In genomic region chr7:130260060-130260459, GRCm38 (mm10) we compare ENCODE assay signal across 11 mouse cellular contexts.
DNase-seq lines count a peak whose midpoint lies in the region; ATAC-seq lines count a peak whose summit lies in the region.
"Had no signal": no experiment of that assay in that cellular context is flagged by ENCODE, and none has a peak within 500 bp of the region (broad histone marks: within the 10 kb centered on the region; RNA-seq: fewer than 3 reads in every experiment).

No protein-coding gene starts in this region.

- H3K9ac ChIP-seq in kidney, embryonic 15.5 days, result no peak overlapping the region
- H3K9ac ChIP-seq in embryonic facial prominence, embryonic 11.5 days (replicated peaks; ENCODE audit: low read length), result no peak overlapping the region
- no peak overlapping the region for H3K9ac ChIP-seq in hindbrain, embryonic 14.5 days
- H3K9ac ChIP-seq in midbrain, embryonic 15.5 days, result no peak overlapping the region

- peak overlapping the region; percentile 81 for H3K4me3 ChIP-seq in kidney, embryonic 15.5 days (replicated peaks)
- H3K4me3 ChIP-seq in embryonic facial prominence, embryonic 11.5 days (ENCODE audit: low read depth, low read length), result no peak overlapping the region
- 0 out of 2 replicates have a peak overlapping the region, but pooled peaks have one; percentile 2 for H3K4me3 ChIP-seq in hindbrain, embryonic 14.5 days (replicated peaks; ENCODE audit: low read length)
- H3K4me3 ChIP-seq in midbrain, embryonic 15.5 days, result peak overlapping the region; percentile 60; the same call in 1 of the 2 replicates

- intact Hi-C loops in heart, postnatal 25 days (cut with DNase I), result no loop called here

- no peaks in the 10 kb centered on the region for H3K27me3 ChIP-seq in kidney, embryonic 15.5 days
- no peaks in the 10 kb centered on the region for H3K27me3 ChIP-seq in embryonic facial prominence, embryonic 11.5 days (ENCODE audit: control insufficient read depth, insufficient read depth, low read length)
- H3K27me3 ChIP-seq in hindbrain, embryonic 14.5 days (ENCODE audit: control insufficient read depth, insufficient read depth, low read length), result no peaks in the 10 kb centered on the region; the same call in 1 of the 2 replicates
- H3K27me3 ChIP-seq in midbrain, embryonic 15.5 days (replicated peaks), result no peaks in the 10 kb centered on the region; the same call in none of the 2 replicates

- H3K9me3 ChIP-seq in kidney, embryonic 15.5 days (replicated peaks), result no peaks in the 10 kb centered on the region
- no peaks in the 10 kb centered on the region for H3K9me3 ChIP-seq in embryonic facial prominence, embryonic 11.5 days (replicated peaks; ENCODE audit: control insufficient read depth, low read length)
- no peaks in the 10 kb centered on the region for H3K9me3 ChIP-seq in hindbrain, embryonic 14.5 days (ENCODE audit: control insufficient read depth, low read length)
- no peaks in the 10 kb centered on the region for H3K9me3 ChIP-seq in midbrain, embryonic 15.5 days

- H3K27ac ChIP-seq in kidney, embryonic 15.5 days, result peak overlapping the region; percentile 69
- H3K27ac ChIP-seq in embryonic facial prominence, embryonic 11.5 days (replicated peaks; ENCODE audit: low read depth, low read length), result no peak overlapping the region
- no peak overlapping the region for H3K27ac ChIP-seq in hindbrain, embryonic 14.5 days
- H3K27ac ChIP-seq in midbrain, embryonic 15.5 days, result no peak overlapping the region

- 18% methylated on average over 5 of the region's 5 CpGs for WGBS in kidney, embryonic 15.5 days
- WGBS in embryonic facial prominence, embryonic 11.5 days, result 12% methylated on average over 5 of the region's 5 CpGs
- WGBS in hindbrain, embryonic 14.5 days, result 17% methylated on average over 5 of the region's 5 CpGs
- 15% methylated on average over 5 of the region's 5 CpGs for WGBS in midbrain, embryonic 15.5 days

- peaks cover 88% of the 10 kb centered on the region for H3K4me1 ChIP-seq in kidney, embryonic 15.5 days
- peaks cover 15% of the 10 kb centered on the region for H3K4me1 ChIP-seq in embryonic facial prominence, embryonic 11.5 days (ENCODE audit: control insufficient read depth, insufficient read depth, low read length)
- peaks cover 61% of the 10 kb centered on the region for H3K4me1 ChIP-seq in hindbrain, embryonic 14.5 days (replicated peaks; ENCODE audit: control insufficient read depth, insufficient read depth, low read length)
- peaks cover 61% of the 10 kb centered on the region for H3K4me1 ChIP-seq in midbrain, embryonic 15.5 days

- DNase-seq in kidney, adult 8-10 months, result no peak
- peak; percentile 64 for DNase-seq in embryonic facial prominence, embryonic 11.5 days (ENCODE audit: low spot score)
- DNase-seq in hindbrain, embryonic 14.5 days (ENCODE audit: low spot score), result peak; percentile 67
- DNase-seq in adrenal gland, adult 8-10 months, result no peak
- no peak for DNase-seq in heart, postnatal 25 days (ENCODE audit: low spot score)
- DNase-seq in urinary bladder, adult 18-20 months (ENCODE audit: low spot score in 2 of 2), result no peak
- DNase-seq: cerebellum, postnatal 36 days; gastrocnemius, postnatal 10 days; kidney, postnatal 10 days had no signal

- H3K4me2 ChIP-seq in kidney, embryonic 15.5 days, result peak overlapping the region; percentile 86
- 0 out of 2 replicates have a peak overlapping the region, but pooled peaks have one; percentile 32 for H3K4me2 ChIP-seq in embryonic facial prominence, embryonic 11.5 days (ENCODE audit: low read depth, low read length)
- peak overlapping the region; percentile 83 for H3K4me2 ChIP-seq in hindbrain, embryonic 14.5 days (replicated peaks)
- H3K4me2 ChIP-seq in midbrain, embryonic 15.5 days, result peak overlapping the region; percentile 97

- peaks cover 17% of the 10 kb centered on the region for H3K36me3 ChIP-seq in kidney, embryonic 15.5 days
- H3K36me3 ChIP-seq in embryonic facial prominence, embryonic 11.5 days (replicated peaks; ENCODE audit: control insufficient read depth, insufficient read depth, low read depth, low read length), result no peaks in the 10 kb centered on the region; the same call in 1 of the 2 replicates
- no peaks in the 10 kb centered on the region for H3K36me3 ChIP-seq in hindbrain, embryonic 14.5 days (replicated peaks; ENCODE audit: control insufficient read depth, insufficient read depth)
- no peaks in the 10 kb centered on the region for H3K36me3 ChIP-seq in midbrain, embryonic 15.5 days (replicated peaks)

- ATAC-seq in kidney, embryonic 15.5 days (replicated peaks; ENCODE audit: low FRiP score), result no peak
- ATAC-seq in embryonic facial prominence, embryonic 11.5 days (replicated peaks; ENCODE audit: insufficient number of reproducible peaks, low FRiP score, low TSS enrichment, low read depth), result no peak
- no peak for ATAC-seq in hindbrain, embryonic 14.5 days (ENCODE audit: low FRiP score)
- no peak for ATAC-seq in midbrain, embryonic 15.5 days (replicated peaks)

Comparison
In these comparisons a context has a peak if more than half of its experiments do, and no peak if none do; other contexts are left out.
1. H3K4me2 ChIP-seq: peak in every context shown above with its lines; median percentile 97 in midbrain, embryonic 15.5 days; 86 in kidney, embryonic 15.5 days; 83 in hindbrain, embryonic 14.5 days; 32 in embryonic facial prominence, embryonic 11.5 days.
2. DNase-seq: peak in embryonic facial prominence, embryonic 11.5 days (single experiment) and hindbrain, embryonic 14.5 days (single experiment); none in kidney, adult 8-10 months (0 of 2), adrenal gland, adult 8-10 months (single experiment), heart, postnatal 25 days (single experiment) and urinary bladder, adult 18-20 months (0 of 2).